Comparison of ENCODE assay signal across 24 mouse cellular contexts in the genomic region with DNA sequence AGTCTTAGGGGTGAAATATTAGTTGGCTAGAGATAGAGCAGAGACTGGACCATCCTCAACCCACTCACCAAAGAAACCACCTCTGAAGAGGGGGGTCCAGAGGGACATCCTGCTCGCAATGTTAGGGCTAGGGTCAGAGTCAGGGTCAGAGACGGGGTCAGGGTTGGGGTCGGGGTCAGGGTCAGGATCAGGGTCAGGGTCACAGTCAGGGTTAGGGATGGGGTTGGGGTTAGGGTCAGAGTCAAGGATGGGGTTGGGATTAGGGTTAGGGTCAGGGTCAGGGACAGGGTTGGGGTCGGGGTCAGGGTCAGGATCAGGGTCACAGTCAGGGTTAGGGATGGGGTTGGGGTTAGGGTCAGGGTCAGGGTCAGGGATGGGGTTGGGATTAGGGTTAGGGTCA.
DNase-seq lines count a peak whose midpoint lies in the region; ATAC-seq and TF ChIP-seq lines count a peak whose summit lies in the region.
"Had no signal": no experiment of that assay in that cellular context is flagged by ENCODE, and none has a peak within 500 bp of the region (broad histone marks: within the 10 kb centered on the region; RNA-seq: fewer than 3 reads in every experiment).

No protein-coding gene starts in this region.

- no peak overlapping the region for H3K4me3 ChIP-seq in embryonic facial prominence, embryonic 15.5 days (replicated peaks)
- H3K4me3 ChIP-seq in embryonic facial prominence, embryonic 10.5 days = no peak overlapping the region
- H3K4me3 ChIP-seq in heart, embryonic 12.5 days = no peak overlapping the region
- no peak overlapping the region for H3K4me3 ChIP-seq in limb, embryonic 12.5 days (replicated peaks)
- H3K4me3 ChIP-seq in limb, embryonic 10.5 days = no peak overlapping the region
- no peak overlapping the region for H3K4me3 ChIP-seq in stomach, postnatal 0 days (ENCODE audit: low read depth, low read length)
- H3K4me3 ChIP-seq: embryonic facial prominence, embryonic 13.5 days; forebrain, embryonic 13.5 days; forebrain, embryonic 15.5 days had no signal

- TF ChIP-seq CTCF in stomach, postnatal 0 days (IDR thresholded peaks at IDR 0.05; ENCODE audit: low read depth) = no peak

- H3K4me2 ChIP-seq in embryonic facial prominence, embryonic 15.5 days (replicated peaks) = no peak overlapping the region
- no peak overlapping the region for H3K4me2 ChIP-seq in heart, embryonic 12.5 days
- no peak overlapping the region for H3K4me2 ChIP-seq in limb, embryonic 12.5 days
- no peak overlapping the region for H3K4me2 ChIP-seq in stomach, postnatal 0 days (replicated peaks; ENCODE audit: low read depth)
- H3K4me2 ChIP-seq: embryonic facial prominence, embryonic 13.5 days; forebrain, embryonic 13.5 days; forebrain, embryonic 15.5 days had no signal

- WGBS in embryonic facial prominence, embryonic 15.5 days = 90% methylated on average over 4 of the region's 4 CpGs
- 87% methylated on average over 4 of the region's 4 CpGs for WGBS in embryonic facial prominence, embryonic 10.5 days
- 87% methylated on average over 4 of the region's 4 CpGs for WGBS in heart, embryonic 12.5 days
- 92% methylated on average over 4 of the region's 4 CpGs for WGBS in limb, embryonic 12.5 days
- 92% methylated on average over 4 of the region's 4 CpGs for WGBS in limb, embryonic 10.5 days
- 92% methylated on average over 4 of the region's 4 CpGs for WGBS in stomach, postnatal 0 days

- no peaks in the 10 kb centered on the region for H3K27me3 ChIP-seq in embryonic facial prominence, embryonic 15.5 days
- no peaks in the 10 kb centered on the region for H3K27me3 ChIP-seq in embryonic facial prominence, embryonic 10.5 days (replicated peaks; ENCODE audit: low read depth, poor library complexity, severe bottlenecking)
- 0 out of 2 replicates have a peak, but pooled peaks cover 3% of the 10 kb centered on the region for H3K27me3 ChIP-seq in heart, embryonic 12.5 days (replicated peaks)
- H3K27me3 ChIP-seq in limb, embryonic 12.5 days = no peaks in the 10 kb centered on the region
- no peaks in the 10 kb centered on the region for H3K27me3 ChIP-seq in limb, embryonic 10.5 days (ENCODE audit: low read depth, poor library complexity, severe bottlenecking)
- H3K27me3 ChIP-seq in stomach, postnatal 0 days (ENCODE audit: control insufficient read depth, insufficient read depth, low read length) = no peaks in the 10 kb centered on the region
- H3K27me3 ChIP-seq: CH12.LX; embryonic facial prominence, embryonic 13.5 days; forebrain, embryonic 13.5 days; forebrain, embryonic 15.5 days; Patski had no signal

- peak; percentile 47; the same call in 1 of the 2 replicates for ATAC-seq in embryonic facial prominence, embryonic 15.5 days (ENCODE audit: insufficient number of reproducible peaks, low FRiP score, low TSS enrichment, low read depth)
- ATAC-seq in heart, embryonic 12.5 days (ENCODE audit: insufficient number of reproducible peaks, low FRiP score) = peak; percentile 65; the same call in 1 of the 2 replicates
- ATAC-seq in limb, embryonic 12.5 days (ENCODE audit: insufficient number of reproducible peaks, insufficient read depth, low FRiP score, low TSS enrichment, low read depth) = 0 out of 2 replicates have a peak, but pooled peaks have one; percentile 52
- 0 out of 2 replicates have a peak, but pooled peaks have one; percentile 8 for ATAC-seq in stomach, postnatal 0 days (ENCODE audit: low FRiP score, low TSS enrichment)
- ATAC-seq: activated CD4-positive, CD25-positive, alpha-beta regulatory T cell, adult 4 months; CD4-positive, CD25-positive, alpha-beta regulatory T cell, adult 4 months; forebrain, embryonic 13.5 days; forebrain, embryonic 15.5 days; Patski had no signal

- no peak overlapping the region for H3K9ac ChIP-seq in embryonic facial prominence, embryonic 15.5 days
- no peak overlapping the region for H3K9ac ChIP-seq in heart, embryonic 12.5 days
- no peak overlapping the region for H3K9ac ChIP-seq in limb, embryonic 12.5 days (replicated peaks)
- no peak overlapping the region for H3K9ac ChIP-seq in stomach, postnatal 0 days (ENCODE audit: low read length)
- H3K9ac ChIP-seq: embryonic facial prominence, embryonic 13.5 days; forebrain, embryonic 13.5 days; forebrain, embryonic 15.5 days had no signal

- no peak overlapping the region for H3K27ac ChIP-seq in embryonic facial prominence, embryonic 15.5 days (replicated peaks)
- no peak overlapping the region for H3K27ac ChIP-seq in embryonic facial prominence, embryonic 10.5 days (replicated peaks)
- H3K27ac ChIP-seq in heart, embryonic 12.5 days (ENCODE audit: poor library complexity, severe bottlenecking) = no peak overlapping the region
- no peak overlapping the region for H3K27ac ChIP-seq in limb, embryonic 12.5 days
- H3K27ac ChIP-seq in limb, embryonic 10.5 days = no peak overlapping the region
- H3K27ac ChIP-seq in stomach, postnatal 0 days (replicated peaks) = no peak overlapping the region
- H3K27ac ChIP-seq: embryonic facial prominence, embryonic 13.5 days; forebrain, embryonic 13.5 days; forebrain, embryonic 15.5 days had no signal

- no peaks in the 10 kb centered on the region for H3K36me3 ChIP-seq in embryonic facial prominence, embryonic 15.5 days
- no peaks in the 10 kb centered on the region for H3K36me3 ChIP-seq in embryonic facial prominence, embryonic 10.5 days (replicated peaks)
- H3K36me3 ChIP-seq in heart, embryonic 12.5 days = no peaks in the 10 kb centered on the region
- no peaks in the 10 kb centered on the region for H3K36me3 ChIP-seq in limb, embryonic 12.5 days
- H3K36me3 ChIP-seq in limb, embryonic 10.5 days = no peaks in the 10 kb centered on the region
- no peaks in the 10 kb centered on the region for H3K36me3 ChIP-seq in stomach, postnatal 0 days (ENCODE audit: control insufficient read depth, insufficient read depth, low read length)
- H3K36me3 ChIP-seq: embryonic facial prominence, embryonic 13.5 days; forebrain, embryonic 15.5 days; G1E had no signal

- no peak for DNase-seq in embryonic facial prominence, embryonic 10.5 days (ENCODE audit: low spot score)
- no peak for DNase-seq in heart, adult 11 months
- no peak for DNase-seq in limb, embryonic 10.5 days (ENCODE audit: low spot score)
- no peak for DNase-seq in stomach, postnatal 0 days (ENCODE audit: low spot score)
- DNase-seq: adrenal gland, adult 8-10 months; adrenal gland, postnatal 14 days; adrenal gland, postnatal 36 days; B cell, adult 2 months; cerebellum, adult 11-12 months; cerebellum, adult 2 months; cerebellum, adult 9-10 months; cerebellum, postnatal 10 days; cerebellum, postnatal 25 days had no signal

- H3K9me3 ChIP-seq in embryonic facial prominence, embryonic 15.5 days (replicated peaks) = no peaks in the 10 kb centered on the region
- no peaks in the 10 kb centered on the region for H3K9me3 ChIP-seq in embryonic facial prominence, embryonic 10.5 days
- no peaks in the 10 kb centered on the region for H3K9me3 ChIP-seq in heart, embryonic 12.5 days (replicated peaks)
- no peaks in the 10 kb centered on the region for H3K9me3 ChIP-seq in limb, embryonic 12.5 days
- no peaks in the 10 kb centered on the region for H3K9me3 ChIP-seq in limb, embryonic 10.5 days (replicated peaks)
- no peaks in the 10 kb centered on the region for H3K9me3 ChIP-seq in stomach, postnatal 0 days (ENCODE audit: control insufficient read depth, low read length)
- H3K9me3 ChIP-seq: embryonic facial prominence, embryonic 13.5 days; forebrain, embryonic 13.5 days; forebrain, embryonic 15.5 days had no signal

- H3K4me1 ChIP-seq in embryonic facial prominence, embryonic 15.5 days = no peaks in the 10 kb centered on the region
- H3K4me1 ChIP-seq in embryonic facial prominence, embryonic 10.5 days = peaks cover 6% of the 10 kb centered on the region
- peaks cover 7% of the 10 kb centered on the region for H3K4me1 ChIP-seq in heart, embryonic 12.5 days (replicated peaks)
- H3K4me1 ChIP-seq in limb, embryonic 12.5 days (replicated peaks) = no peaks in the 10 kb centered on the region; the same call in 1 of the 2 replicates
- H3K4me1 ChIP-seq in limb, embryonic 10.5 days = 0 out of 2 replicates have a peak, but pooled peaks cover 6% of the 10 kb centered on the region
- H3K4me1 ChIP-seq in stomach, postnatal 0 days (replicated peaks; ENCODE audit: control insufficient read depth, insufficient read depth) = no peaks in the 10 kb centered on the region
- H3K4me1 ChIP-seq: embryonic facial prominence, embryonic 13.5 days; forebrain, embryonic 15.5 days had no signal

- no peak for TF ChIP-seq EP300 in stomach, postnatal 0 days (optimal IDR thresholded peaks at IDR 0.05)

Comparison
In these comparisons a context has a peak if more than half of its experiments do, and no peak if none do; other contexts are left out.
1. ATAC-seq: peak in every context shown above with its lines; median percentile 65 in heart, embryonic 12.5 days; 52 in limb, embryonic 12.5 days; 47 in embryonic facial prominence, embryonic 15.5 days; 8 in stomach, postnatal 0 days.